Mouse (Mus musculus) MEL (cell line): Measurements from ENCODE around the gene Tlk1.

Experiments used
- CTCF ChIP-seq, 3 experiments: IDR thresholded peaks in 2 of 3; conservative IDR thresholded peaks in 1 of 3; 2 replicates each; pipeline ENCODE4 v1.5.1; 2011 to 2012; ENCODE audit warnings: low read length in 3 of 3, low read depth in 2 of 3, mild to moderate bottlenecking in 2 of 3, improper control_type of control experiment in 1 of 3, inconsistent platforms in 1 of 3, mixed read lengths in 1 of 3, moderate library complexity in 1 of 3; ENCODE audit not compliant: control insufficient read depth in 1 of 3, insufficient read depth in 1 of 3, poor library complexity in 1 of 3, severe bottlenecking in 1 of 3
- UBTF ChIP-seq: IDR thresholded peaks from 2 replicates; pipeline ENCODE4 v1.6.1; 2012; ENCODE audit warnings: low read depth, mild to moderate bottlenecking, inconsistent platforms, low read length, improper control_type of control experiment, moderate library complexity, borderline replicate concordance; ENCODE audit not compliant: insufficient read depth

- TF ChIP-seq UBTF (no peak), CTCF (IDR thresholded peaks at IDR 0.05 in 2 of 3, conservative IDR thresholded peaks at IDR 0.05 in 1 of 3; ENCODE audit: control insufficient read depth in 1 of 3, insufficient read depth in 1 of 3, low read depth in 2 of 3, low read length in 3 of 3, poor library complexity in 1 of 3, severe bottlenecking in 1 of 3) (no peak)
Observed at GRCm38 (mm10) chr2:70669241-70669640, 156.3 kb downstream of the Tlk1 start.
